10 mouse cellular contexts compared by ENCODE assay signal in genomic region chr5:114179541-114179940, GRCm38 (mm10). TPM values are rescaled to one million over a fixed set of nuclear protein-coding genes. Genes with fewer than 3 reads are reported as not detected.
A peak's percentile ranks its signal among the peaks of the same experiment; 100 is the strongest.
DNase-seq lines count a peak whose midpoint lies in the region; TF ChIP-seq lines count a peak whose summit lies in the region.
"Had no signal": no experiment of that assay in that cellular context is flagged by ENCODE, and none has a peak within 500 bp of the region (broad histone marks: within the 10 kb centered on the region; RNA-seq: fewer than 3 reads in every experiment).

No protein-coding gene starts in this region.

- intact Hi-C loops in left cerebral cortex, adult 2 months (cut with DNase I), result no loop called here
- intact Hi-C loops in left cerebral cortex, postnatal 14 days (cut with DNase I), result loop anchor here (10.0 kb wide), 1 partner anchor 125 kb away; no protein-coding TSS in a partner anchor

- H3K27ac ChIP-seq in left cerebral cortex, adult 2 months, result peak overlapping the region; percentile 32; the same call in 1 of the 2 replicates
- H3K27ac ChIP-seq: hindbrain, embryonic 10.5 days; neural tube, embryonic 15.5 days had no signal

- no peak for DNase-seq in left cerebral cortex, adult 2 months (ENCODE audit: extremely low spot score in 1 of 2, low spot score in 2 of 2)
- no peak for DNase-seq in left cerebral cortex, postnatal 14 days (ENCODE audit: low spot score in 2 of 2)
- DNase-seq in adrenal gland, postnatal 25 days, result peak; percentile 42
- peak; percentile 48 for DNase-seq in gastrocnemius, postnatal 10 days
- peak; percentile 51 for DNase-seq in lung, postnatal 14 days
- no peak for DNase-seq in T-cell, adult 2 months (ENCODE audit: low spot score)
- DNase-seq in natural killer cell, adult 2 months (ENCODE audit: low spot score in 2 of 2), result no peak
- DNase-seq: liver had no signal

- no peak for TF ChIP-seq CTCF in left cerebral cortex, adult 2 months (IDR thresholded peaks at IDR 0.05)

- H3K4me3 ChIP-seq in left cerebral cortex, adult 2 months, result no peak overlapping the region
- H3K4me3 ChIP-seq: hindbrain, embryonic 10.5 days; neural tube, embryonic 15.5 days had no signal

RNA-seq across cellular contexts. Expression of gene Acacb, which starts 33.2 kb away (rescaled TPM):
- total RNA-seq in left cerebral cortex, adult 2 months (2021), result 1 to 10 TPM; 4.4 to 5.3 TPM
- total RNA-seq in left cerebral cortex, postnatal 14 days (2021), result 1 to 10 TPM; 3.8 to 4.7 TPM
- total RNA-seq in adrenal gland, postnatal 25 days (2021), result 99.4 and 114 TPM in 2 replicates
- total RNA-seq in gastrocnemius, postnatal 10 days (2021), result 10 to 100 TPM; 66.3 to 71.7 TPM

RNA-seq across cellular contexts. Expression of gene Ung, which starts 49.4 kb away (rescaled TPM):
- 1 to 10 TPM; 2.6 to 3.1 TPM for total RNA-seq in left cerebral cortex, adult 2 months (2021)
- total RNA-seq in left cerebral cortex, postnatal 14 days (2021), result 1 to 10 TPM; 4.9 to 5.5 TPM
- total RNA-seq in adrenal gland, postnatal 25 days (2021), result 6.7 and 15.0 TPM in 2 replicates
- 1 to 10 TPM; 5.8 to 6.8 TPM for total RNA-seq in gastrocnemius, postnatal 10 days (2021)

RNA-seq across cellular contexts. Expression of gene Alkbh2, which starts 51.5 kb away (rescaled TPM):
- total RNA-seq in left cerebral cortex, adult 2 months (2021), result 1 to 10 TPM; 5.9 to 7.2 TPM
- 1 to 10 TPM; 5.5 to 5.8 TPM for total RNA-seq in left cerebral cortex, postnatal 14 days (2021)
- 12.0 and 12.1 TPM in 2 replicates for total RNA-seq in adrenal gland, postnatal 25 days (2021)
- 1 to 10 TPM; 1.6 to 2.4 TPM for total RNA-seq in gastrocnemius, postnatal 10 days (2021)

Comparison
In these comparisons a context has a peak if more than half of its experiments do, and no peak if none do; other contexts are left out.
1. DNase-seq: peak in adrenal gland, postnatal 25 days (single experiment), gastrocnemius, postnatal 10 days (single experiment) and lung, postnatal 14 days (single experiment); none in left cerebral cortex, adult 2 months (0 of 2), left cerebral cortex, postnatal 14 days (0 of 2), T-cell, adult 2 months (single experiment) and natural killer cell, adult 2 months (0 of 2).
2. RNA of gene Acacb, which starts 33.2 kb away (total RNA-seq): 99.4 to 114 TPM in adrenal gland, postnatal 25 days and 66.3 to 71.7 TPM in gastrocnemius, postnatal 10 days; 4.4 to 5.3 TPM in left cerebral cortex, adult 2 months and 3.8 to 4.7 TPM in left cerebral cortex, postnatal 14 days; every median in the first group is over 10 times any median in the second.